Mouse (Mus musculus): ENCODE results near the gene 2310033P09Rik.
"Not testable (repeated sequence)": the region's sequence is repeated elsewhere in the genome, so short reads cannot be mapped to it uniquely, and the experiment has no call there.

2310033P09Rik gene

GRCm38 (mm10) chr11:59196230-59196629 is 11.9 kb upstream of the 2310033P09Rik start:
- intact Hi-C loops (cut with DNase I): no loop called here

DNA sequence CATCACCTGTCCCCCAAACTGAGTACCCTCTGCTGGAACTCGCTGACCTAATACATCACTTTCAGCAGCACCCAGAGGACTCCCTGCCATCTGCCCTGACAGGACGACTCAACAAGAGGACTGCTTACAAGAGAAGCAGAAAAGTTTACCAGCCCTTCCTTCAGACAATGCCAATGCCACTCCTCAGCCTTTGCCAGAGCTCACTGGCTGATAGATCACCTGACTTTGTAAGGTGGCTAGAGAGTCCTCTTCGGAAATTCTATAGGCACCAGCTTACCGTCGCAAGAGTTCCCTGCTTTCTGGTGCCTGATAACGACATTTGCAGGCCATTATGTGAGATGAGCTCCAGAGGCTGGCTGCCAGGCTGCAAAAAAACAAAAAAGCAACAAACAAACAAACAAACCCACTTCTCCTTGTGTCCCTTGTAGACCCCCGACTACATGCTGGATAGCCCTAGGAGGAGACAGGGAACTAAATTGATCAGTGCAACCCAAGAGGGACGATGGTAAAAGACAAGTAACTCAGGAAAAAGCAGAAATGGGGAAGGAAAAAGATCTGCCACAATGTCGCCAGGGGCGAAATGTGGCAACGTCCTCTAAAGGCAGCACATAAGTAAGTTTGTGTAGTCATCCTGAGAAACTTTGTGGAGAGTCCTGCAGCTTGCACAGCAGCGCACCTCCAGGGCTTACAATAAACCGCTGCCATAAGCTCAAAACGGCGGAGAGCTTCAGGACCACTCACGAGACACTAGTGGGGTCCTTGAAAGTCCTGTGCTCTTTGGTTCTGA is 6.7 kb upstream of the 2310033P09Rik start:
- intact Hi-C loops (cut with DNase I): loop anchor here (1.0 kb wide), 1 partner anchor 10 kb away; no protein-coding TSS in a partner anchor

DNA sequence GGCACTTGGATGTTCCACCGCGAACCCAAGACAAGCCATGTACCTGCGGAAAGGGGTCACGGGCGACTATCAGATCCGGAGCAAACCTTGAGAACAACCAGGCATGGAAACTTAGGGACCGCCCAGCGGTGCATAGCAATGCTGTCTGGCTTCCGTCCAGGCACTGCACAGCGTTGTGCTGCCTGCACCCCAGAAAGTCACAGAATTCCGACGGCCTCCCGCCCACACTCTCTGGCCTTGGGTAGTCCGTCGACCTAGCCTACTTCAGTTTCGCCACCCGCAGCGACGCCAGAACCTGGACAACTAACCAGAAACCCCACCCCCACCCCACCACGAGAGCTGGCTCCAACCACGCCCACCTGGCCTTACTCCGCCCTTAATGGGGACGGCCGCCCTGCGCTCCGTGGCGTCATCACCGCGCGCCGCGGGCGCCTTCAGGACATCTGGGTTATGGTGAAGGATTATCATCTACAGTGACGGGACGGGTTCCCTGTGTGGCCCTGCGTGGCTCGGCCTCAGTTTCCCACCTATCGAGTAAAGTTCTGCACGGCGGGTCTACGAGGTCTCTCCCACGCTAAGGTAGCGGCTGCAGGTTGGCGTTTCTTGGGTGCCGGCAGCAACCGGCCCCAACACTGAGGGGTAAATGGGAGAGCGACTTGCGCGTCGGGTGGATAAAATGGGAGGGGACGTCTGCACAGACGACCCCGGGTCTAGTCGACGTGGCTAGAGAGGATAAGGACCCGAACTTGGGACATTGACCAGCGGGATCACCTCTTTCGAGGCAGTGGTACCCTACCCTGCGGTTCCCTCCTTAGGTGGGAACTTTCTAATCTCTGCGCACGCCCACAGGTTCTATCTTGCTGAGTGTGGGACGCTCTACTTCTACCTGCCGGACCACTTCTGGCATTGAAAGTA is 5.8 kb upstream of the 2310033P09Rik start, which contains the start of gene Mrpl55:
Gene Mrpl55, plus strand, starts transcription at position 406 of the 915 bp plus-strand sequence.
- intact Hi-C loops (cut with DNase I): loop anchor here (1.0 kb wide), 1 partner anchor 11 kb away; no protein-coding TSS in a partner anchor

GRCm38 (mm10) chr11:59209003-59209441 is 901 bp downstream of the 2310033P09Rik start:
- intact Hi-C loops (cut with DNase I): no loop called here

GRCm38 (mm10) chr11:59209580-59209979 is 1.5 kb downstream of the 2310033P09Rik start:
- intact Hi-C loops (cut with DNase I): no loop called here

DNA sequence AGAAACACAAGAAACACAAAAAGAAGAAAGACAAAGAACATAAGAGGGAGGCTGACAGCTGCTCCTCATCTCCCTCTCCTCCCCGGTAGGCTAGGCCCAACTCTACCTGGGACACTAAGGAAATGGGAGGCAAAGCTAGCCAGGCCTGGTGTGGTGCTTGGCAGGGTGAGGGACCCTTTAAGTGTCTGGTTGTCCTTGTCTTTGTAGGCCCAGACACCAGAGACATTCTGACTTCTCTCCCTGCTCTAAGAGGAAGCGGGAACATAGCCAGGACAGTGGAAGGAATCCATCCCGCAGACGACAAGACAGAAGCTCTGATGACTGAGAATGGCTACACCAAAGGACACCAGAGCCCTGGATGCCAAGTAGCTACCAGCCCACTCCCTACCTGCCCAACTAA is 1.9 kb downstream of the 2310033P09Rik start:
- intact Hi-C loops (cut with DNase I): no loop called here

GRCm38 (mm10) chr11:59211561-59211960 is 3.4 kb downstream of the 2310033P09Rik start:
- intact Hi-C loops (cut with DNase I): not testable (repeated sequence)

DNA sequence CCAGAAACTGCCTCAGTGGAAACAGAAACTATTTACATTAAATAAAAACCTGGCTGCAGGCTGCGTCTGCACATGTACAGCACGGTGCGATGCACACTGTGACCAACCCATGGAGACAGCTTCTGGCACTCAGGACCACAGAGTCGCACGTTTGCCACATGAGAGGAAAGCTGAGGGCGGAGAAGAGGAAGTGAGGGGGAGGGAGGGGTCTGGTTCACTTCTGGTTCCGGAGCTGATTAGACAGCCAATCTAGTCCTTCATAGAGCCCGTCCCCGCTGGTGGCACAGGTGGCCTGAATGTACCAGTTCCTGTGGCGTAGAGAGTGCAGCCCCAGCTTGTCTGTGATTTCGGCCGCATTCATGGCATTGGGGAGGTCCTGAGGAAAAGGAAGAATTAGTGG is 4.2 kb downstream of the 2310033P09Rik start:
- intact Hi-C loops (cut with DNase I): not testable (repeated sequence)

GRCm38 (mm10) chr11:59212892-59213494 is 4.9 kb downstream of the 2310033P09Rik start:
- intact Hi-C loops (cut with DNase I): no loop called here

DNA sequence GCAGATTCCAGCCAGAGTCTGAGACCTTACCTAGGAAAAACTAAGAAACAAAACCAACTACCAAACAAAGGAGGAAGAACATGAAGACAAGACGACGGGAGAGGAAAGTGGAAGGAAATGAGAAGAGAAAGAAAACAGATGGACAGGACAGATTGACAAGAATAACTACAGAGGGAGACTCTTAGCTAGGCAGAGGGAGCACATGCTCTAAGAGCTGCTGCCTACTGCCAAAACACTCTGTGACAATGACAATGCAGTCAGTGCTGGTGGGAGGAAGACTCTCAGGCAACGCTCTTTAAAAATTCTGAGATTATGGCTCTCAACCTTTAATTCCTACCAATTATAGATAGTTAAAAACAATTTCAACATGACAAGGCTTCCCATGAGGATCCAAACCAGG is 8.8 kb downstream of the 2310033P09Rik start:
- intact Hi-C loops (cut with DNase I): no loop called here

DNA sequence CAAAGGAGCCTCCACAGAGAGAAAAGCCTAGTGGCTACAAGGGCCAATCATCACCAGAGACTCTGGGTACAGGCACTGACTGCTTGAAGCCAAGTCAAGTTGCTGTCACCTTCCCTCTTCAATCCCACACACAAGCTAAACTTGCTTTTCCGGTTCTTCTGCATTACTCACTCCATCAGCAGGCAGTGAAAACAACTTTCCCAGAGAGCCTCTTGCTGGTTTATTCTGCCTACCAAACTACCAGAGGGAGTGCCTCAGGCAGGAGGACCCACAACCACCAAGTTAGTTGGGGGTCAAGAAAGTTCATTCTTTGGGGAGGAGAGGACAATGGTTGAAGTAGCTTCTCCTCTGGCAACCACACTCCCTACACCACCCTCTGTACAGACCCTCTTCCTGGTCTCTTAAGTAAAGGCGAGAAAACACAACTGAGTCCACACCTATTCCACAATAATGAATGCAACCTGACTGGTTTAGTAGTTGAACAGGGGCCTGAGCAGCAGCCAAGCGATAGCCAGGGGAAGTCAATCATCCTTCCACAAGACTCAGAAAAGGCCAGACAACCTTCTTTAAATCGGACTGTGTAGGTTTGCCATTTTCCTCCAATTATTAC is 10.4 kb downstream of the 2310033P09Rik start:
- intact Hi-C loops (cut with DNase I): no loop called here

DNA sequence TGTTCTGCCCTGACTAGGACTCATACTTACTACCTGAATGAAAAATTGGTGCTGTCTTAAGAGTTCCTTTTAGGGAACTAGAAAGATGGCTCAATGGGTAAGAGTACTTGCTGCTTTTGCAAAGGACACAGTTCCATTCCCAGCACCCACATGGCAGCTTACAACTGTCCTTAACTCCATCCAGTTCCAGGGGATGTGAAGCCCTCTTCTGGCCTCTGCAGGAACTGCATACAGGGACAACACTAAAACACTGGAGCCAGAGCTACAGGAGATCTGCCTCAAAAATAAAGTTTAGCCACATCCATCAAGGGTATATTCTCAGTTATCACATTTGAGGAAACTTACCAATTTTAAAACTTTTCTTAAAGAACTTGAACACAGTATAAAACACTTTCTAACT is 10.9 kb downstream of the 2310033P09Rik start:
- intact Hi-C loops (cut with DNase I): no loop called here

DNA sequence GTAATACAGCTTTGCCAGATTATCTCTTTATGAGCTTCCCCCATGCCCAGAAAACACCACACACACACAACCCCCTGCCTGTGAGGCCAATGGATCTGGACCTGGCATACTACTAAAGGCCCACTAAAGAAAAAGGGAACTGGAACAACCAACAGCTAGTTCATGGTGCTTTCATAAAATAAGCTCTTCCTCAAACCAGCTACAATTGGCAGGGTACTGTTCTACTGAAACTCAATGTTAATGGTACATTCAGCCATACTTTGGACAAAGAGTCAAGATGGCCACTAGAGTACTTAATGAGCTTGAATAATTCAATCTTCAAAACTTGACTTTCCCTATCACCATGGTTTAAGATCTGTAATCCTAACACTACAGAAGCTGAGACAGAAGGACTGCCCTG is 13.5 kb downstream of the 2310033P09Rik start:
- intact Hi-C loops (cut with DNase I): no loop called here

GRCm38 (mm10) chr11:59222306-59222705 is 14.2 kb downstream of the 2310033P09Rik start:
- intact Hi-C loops (cut with DNase I): no loop called here

GRCm38 (mm10) chr11:59224025-59224424 is 15.9 kb downstream of the 2310033P09Rik start:
- intact Hi-C loops (cut with DNase I): no loop called here

DNA sequence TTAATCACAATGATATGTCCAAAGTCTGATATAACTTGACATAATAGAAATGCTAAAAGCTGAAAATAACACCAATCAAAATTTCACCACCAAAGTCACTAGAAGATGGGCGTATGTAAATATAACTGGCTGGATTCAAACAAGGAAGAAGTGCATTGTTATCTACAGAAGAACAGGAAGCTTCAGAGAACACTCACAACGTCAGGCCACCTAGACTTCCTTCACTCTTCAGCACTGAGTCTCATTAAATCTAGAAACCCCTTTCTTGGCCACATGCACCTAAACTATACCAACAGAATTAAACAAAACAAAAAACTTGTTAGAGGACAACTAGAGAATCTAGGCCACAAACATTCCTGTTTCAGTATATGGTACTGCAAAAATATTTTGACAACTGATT is 16.3 kb downstream of the 2310033P09Rik start:
- intact Hi-C loops (cut with DNase I): no loop called here

GRCm38 (mm10) chr11:59225167-59225566 is 17.0 kb downstream of the 2310033P09Rik start:
- intact Hi-C loops (cut with DNase I): no loop called here

- intact Hi-C loops (cut with DNase I): no loop called here
These were observed 18.1 kb downstream of the 2310033P09Rik start for GRCm38 (mm10) chr11:59226251-59226650.

GRCm38 (mm10) chr11:59226787-59227603 is 18.9 kb downstream of the 2310033P09Rik start:
- intact Hi-C loops (cut with DNase I): no loop called here

GRCm38 (mm10) chr11:59227604-59228121 is 19.5 kb downstream of the 2310033P09Rik start:
- intact Hi-C loops (cut with DNase I): no loop called here

All from adrenal gland (tissue).